16 mouse cellular contexts compared by ENCODE assay signal in genomic region chr17:79616621-79617020, GRCm38 (mm10).
"Had no signal": no experiment of that assay in that cellular context is flagged by ENCODE, and none has a peak within 500 bp of the region (broad histone marks: within the 10 kb centered on the region; RNA-seq: fewer than 3 reads in every experiment).

No protein-coding gene starts in this region.

- H3K36me3 ChIP-seq: liver, embryonic 13.5 days; lung, embryonic 15.5 days; midbrain, embryonic 10.5 days; neural tube, embryonic 12.5 days had no signal

- H3K27me3 ChIP-seq: liver, embryonic 13.5 days; lung, embryonic 15.5 days; neural tube, embryonic 12.5 days had no signal

- H3K4me3 ChIP-seq: liver, embryonic 13.5 days; midbrain, embryonic 10.5 days; neural tube, embryonic 12.5 days had no signal

- H3K9ac ChIP-seq: liver, embryonic 13.5 days; liver, postnatal 0 days; lung, embryonic 15.5 days; neural tube, embryonic 12.5 days had no signal

- H3K4me2 ChIP-seq: neural tube, embryonic 12.5 days had no signal

- ATAC-seq: liver, postnatal 0 days had no signal

- H3K27ac ChIP-seq: kidney, postnatal 0 days; liver, embryonic 13.5 days; lung, embryonic 15.5 days; midbrain, embryonic 10.5 days; neural tube, embryonic 12.5 days had no signal

- H3K9me3 ChIP-seq: liver, embryonic 13.5 days; lung, embryonic 15.5 days; midbrain, embryonic 10.5 days; neural tube, embryonic 12.5 days had no signal

- DNase-seq: kidney, adult 11 months; kidney, adult 9 months; kidney, postnatal 36 days; layer of hippocampus, adult 9-11 months; liver, embryonic 13.5 days; liver, postnatal 0 days; lung, postnatal 36 days; midbrain, embryonic 14.5 days; right cerebral cortex, postnatal 4 days; spleen, adult 18-20 months; thymus, adult 18-20 months; thymus, postnatal 25 days had no signal
